Mouse (Mus musculus): ENCODE measurements at regions not wholly inside any gene's neighbourhood (a gene's known extent, or its start where the extent isn't known, plus 50 kb on each side); places are given as distances from the start of the nearest gene placed in this dataset.
A peak's percentile ranks its signal among the peaks of the same experiment; 100 is the strongest.

- no peak for DNase-seq
These were observed 379.8 kb downstream of the Kcnj2 start for GRCm38 (mm10) chr11:111445764-111446163.

GRCm38 (mm10) chr11:111450811-111451494 is 385.0 kb downstream of the Kcnj2 start:
- no peak for DNase-seq

- no peak for DNase-seq
These were observed 394.1 kb downstream of the Kcnj2 start for GRCm38 (mm10) chr11:111460046-111460445.

GRCm38 (mm10) chr11:111484981-111485380 is 419.0 kb downstream of the Kcnj2 start:
- DNase-seq, result no peak

- DNase-seq, result no peak
These were observed 446.5 kb downstream of the Kcnj2 start for GRCm38 (mm10) chr11:111512471-111512870.

- peak; percentile 70 for DNase-seq
These were observed 456.8 kb downstream of the Kcnj2 start for GRCm38 (mm10) chr11:111522716-111523115.

GRCm38 (mm10) chr11:111523465-111523864 is 457.5 kb downstream of the Kcnj2 start:
- DNase-seq, result peak; percentile 74

GRCm38 (mm10) chr11:111526010-111526742 is 460.2 kb downstream of the Kcnj2 start:
- DNase-seq, result no peak

- DNase-seq, result no peak
These were observed 463.6 kb downstream of the Kcnj2 start for GRCm38 (mm10) chr11:111529591-111529990.

GRCm38 (mm10) chr11:111530912-111531311 is 464.9 kb downstream of the Kcnj2 start:
- DNase-seq, result no peak

GRCm38 (mm10) chr11:111532457-111532856 is 466.5 kb downstream of the Kcnj2 start:
- peak; percentile 34 for DNase-seq

GRCm38 (mm10) chr11:111536040-111536836 is 470.3 kb downstream of the Kcnj2 start:
- DNase-seq, result peak; percentile 54

- DNase-seq, result peak; percentile 65
These were observed 471.7 kb downstream of the Kcnj2 start for GRCm38 (mm10) chr11:111537654-111538053.

GRCm38 (mm10) chr11:111539960-111540359 is 474.0 kb downstream of the Kcnj2 start:
- DNase-seq, result no peak

GRCm38 (mm10) chr11:111545291-111545690 is 479.3 kb downstream of the Kcnj2 start:
- no peak for DNase-seq

GRCm38 (mm10) chr11:111555131-111555530 is 489.2 kb downstream of the Kcnj2 start:
- DNase-seq, result no peak

GRCm38 (mm10) chr11:111555615-111556014 is 489.7 kb downstream of the Kcnj2 start:
- no peak for DNase-seq

- no peak for DNase-seq
These were observed 492.6 kb downstream of the Kcnj2 start for GRCm38 (mm10) chr11:111558302-111559140.

- DNase-seq, result no peak
These were observed 497.2 kb downstream of the Kcnj2 start for GRCm38 (mm10) chr11:111563171-111563570.

GRCm38 (mm10) chr11:111568041-111568440 is 502.1 kb downstream of the Kcnj2 start:
- DNase-seq, result no peak

GRCm38 (mm10) chr11:111568876-111569275 is 502.9 kb downstream of the Kcnj2 start:
- DNase-seq, result no peak

GRCm38 (mm10) chr11:111577883-111578282 is 511.9 kb downstream of the Kcnj2 start:
- DNase-seq, result no peak

- DNase-seq, result no peak
These were observed 517.0 kb downstream of the Kcnj2 start for GRCm38 (mm10) chr11:111582980-111583379.
